Mouse (Mus musculus): ENCODE data around the gene Gm7954. TPM values are rescaled to one million over a fixed set of nuclear protein-coding genes. Genes with fewer than 3 reads are reported as not detected.
"Not testable (repeated sequence)": the region's sequence is repeated elsewhere in the genome, so short reads cannot be mapped to it uniquely, and the experiment has no call there.

Gm7954 gene
- polyA plus RNA-seq (2015; fragmentation: Nextera tagmentation; extraction: Ambion mirVana), result not detected in 2 replicates

GRCm38 (mm10) chr14:41453418-41453817, at the start of gene Gm7954:
Gene Gm7954, minus strand, starts transcription at chr14:41453518.
- not testable (repeated sequence) for ATAC-seq (replicated peaks; ENCODE audit: low FRiP score, low read depth); H3K27me3 ChIP-seq (ENCODE audit: insufficient read depth, low read length); H3K4me2 ChIP-seq (ENCODE audit: low read length); H3K4me3 ChIP-seq (replicated peaks; ENCODE audit: low read depth, low read length); H3K9me3 ChIP-seq (replicated peaks; ENCODE audit: low read length); H3K9ac ChIP-seq (ENCODE audit: low read depth, low read length); H3K4me1 ChIP-seq (replicated peaks; ENCODE audit: insufficient read depth, low read length); DNase-seq (ENCODE audit: low spot score); H3K36me3 ChIP-seq (ENCODE audit: insufficient read depth, low read length); H3K27ac ChIP-seq
- WGBS, result no CpG with 5 or more reads among the region's 2 CpGs

- H3K9me3 ChIP-seq (replicated peaks; ENCODE audit: low read length); H3K27me3 ChIP-seq (ENCODE audit: insufficient read depth, low read length); ATAC-seq (replicated peaks; ENCODE audit: low FRiP score, low read depth); H3K36me3 ChIP-seq (ENCODE audit: insufficient read depth, low read length); H3K27ac ChIP-seq; H3K4me3 ChIP-seq (replicated peaks; ENCODE audit: low read depth, low read length); H3K9ac ChIP-seq (ENCODE audit: low read depth, low read length); H3K4me2 ChIP-seq (ENCODE audit: low read length); DNase-seq (ENCODE audit: low spot score); H3K4me1 ChIP-seq (replicated peaks; ENCODE audit: insufficient read depth, low read length): not testable (repeated sequence)
Observed at GRCm38 (mm10) chr14:41489385-41489784, 36.1 kb upstream of the Gm7954 start, which contains the start of gene Gm3486. Gene Gm3486, minus strand, starts transcription at chr14:41489485.

GRCm38 (mm10) chr14:41425393-41426075, 27.8 kb downstream of the Gm7954 start:
- ATAC-seq (replicated peaks; ENCODE audit: low FRiP score, low read depth); H3K4me2 ChIP-seq (ENCODE audit: low read length); H3K4me3 ChIP-seq (replicated peaks; ENCODE audit: low read depth, low read length); H3K4me1 ChIP-seq (replicated peaks; ENCODE audit: insufficient read depth, low read length); H3K27ac ChIP-seq; H3K36me3 ChIP-seq (ENCODE audit: insufficient read depth, low read length); H3K9ac ChIP-seq (ENCODE audit: low read depth, low read length); H3K27me3 ChIP-seq (ENCODE audit: insufficient read depth, low read length); DNase-seq (ENCODE audit: low spot score); H3K9me3 ChIP-seq (replicated peaks; ENCODE audit: low read length): not testable (repeated sequence)
- TF ChIP-seq CTCF (IDR thresholded peaks at IDR 0.05; ENCODE audit: low read depth), result peak; percentile 45; the same call in 1 of the 2 replicates
- WGBS, result 9% methylated on average over 13 of the region's 16 CpGs

- H3K4me1 ChIP-seq (replicated peaks; ENCODE audit: insufficient read depth, low read length); DNase-seq (ENCODE audit: low spot score); H3K36me3 ChIP-seq (ENCODE audit: insufficient read depth, low read length); H3K9ac ChIP-seq (ENCODE audit: low read depth, low read length); H3K9me3 ChIP-seq (replicated peaks; ENCODE audit: low read length); H3K27ac ChIP-seq; H3K27me3 ChIP-seq (ENCODE audit: insufficient read depth, low read length); ATAC-seq (replicated peaks; ENCODE audit: low FRiP score, low read depth); H3K4me3 ChIP-seq (replicated peaks; ENCODE audit: low read depth, low read length); H3K4me2 ChIP-seq (ENCODE audit: low read length): not testable (repeated sequence)
- WGBS, result 21% methylated on average over 12 of the region's 14 CpGs
Observed at GRCm38 (mm10) chr14:41424694-41425093, 28.6 kb downstream of the Gm7954 start.

GRCm38 (mm10) chr14:41408181-41408580, 45.1 kb downstream of the Gm7954 start, which contains the start of gene Gm6482:
Gene Gm6482, minus strand, starts transcription at chr14:41408281.
- not testable (repeated sequence) for H3K27me3 ChIP-seq (ENCODE audit: insufficient read depth, low read length); ATAC-seq (replicated peaks; ENCODE audit: low FRiP score, low read depth); H3K9ac ChIP-seq (ENCODE audit: low read depth, low read length); H3K27ac ChIP-seq; DNase-seq (ENCODE audit: low spot score); H3K36me3 ChIP-seq (ENCODE audit: insufficient read depth, low read length); H3K4me1 ChIP-seq (replicated peaks; ENCODE audit: insufficient read depth, low read length); H3K4me3 ChIP-seq (replicated peaks; ENCODE audit: low read depth, low read length); H3K9me3 ChIP-seq (replicated peaks; ENCODE audit: low read length); H3K4me2 ChIP-seq (ENCODE audit: low read length)
- no CpG with 5 or more reads among the region's 2 CpGs for WGBS

Other genes with a start within 250 kb of the Gm7954 start
- gene Gm2832, start 174.7 kb downstream of the Gm7954 start, polyA plus RNA-seq (2015; fragmentation: Nextera tagmentation; extraction: Ambion mirVana), result not detected in 2 replicates
- gene Gm5798, start 104.9 kb downstream of the Gm7954 start, polyA plus RNA-seq (2015; fragmentation: Nextera tagmentation; extraction: Ambion mirVana), result not detected in 2 replicates
- gene Gm7945, start 67.1 kb downstream of the Gm7954 start, polyA plus RNA-seq (2015; fragmentation: Nextera tagmentation; extraction: Ambion mirVana), result not detected in 2 replicates
- not detected in 2 replicates for gene Gm6482, start 45.2 kb downstream of the Gm7954 start, polyA plus RNA-seq (2015; fragmentation: Nextera tagmentation; extraction: Ambion mirVana)
- gene Gm3486, start 36.0 kb upstream of the Gm7954 start, polyA plus RNA-seq (2015; fragmentation: Nextera tagmentation; extraction: Ambion mirVana), result not detected in 2 replicates
- gene Gm7970, start 102.1 kb upstream of the Gm7954 start, polyA plus RNA-seq (2015; fragmentation: Nextera tagmentation; extraction: Ambion mirVana), result not detected in 2 replicates
- not detected in 2 replicates for gene 1700049E17Rik2, start 119.7 kb upstream of the Gm7954 start, polyA plus RNA-seq (2015; fragmentation: Nextera tagmentation; extraction: Ambion mirVana)
- gene Gm3072, start 171.1 kb upstream of the Gm7954 start, polyA plus RNA-seq (2015; fragmentation: Nextera tagmentation; extraction: Ambion mirVana), result not detected in 2 replicates
- not detected in 2 replicates for gene Gm3676, start 193.0 kb upstream of the Gm7954 start, polyA plus RNA-seq (2015; fragmentation: Nextera tagmentation; extraction: Ambion mirVana)
- gene Gm8068, start 248.4 kb upstream of the Gm7954 start, polyA plus RNA-seq (2015; fragmentation: Nextera tagmentation; extraction: Ambion mirVana), result not detected in 2 replicates